Mouse (Mus musculus) liver, embryonic 16.5 days (tissue): ENCODE results near the gene Zfp330. TPM values are rescaled to one million over a fixed set of nuclear protein-coding genes. Genes with fewer than 3 reads are reported as not detected.

ENCODE experiments used
- ATAC-seq: fragments of 200-750 bp; cut with Nextera tagmentation; 2 replicates; pipeline ENCODE4 v1.8.0; 2017; ENCODE audit warnings: low read depth, mild to moderate bottlenecking, moderate number of reproducible peaks, moderate library complexity
- H3K27ac ChIP-seq: fragments of 300-500 bp; sonication (generic); 2 replicates; pipeline ENCODE4 v1.5.1; 2014; ENCODE audit warnings: mild to moderate bottlenecking, low read length
- H3K27me3 ChIP-seq: fragments of 300-500 bp; sonication (generic); 2 replicates; pipeline ENCODE4 v1.6.1; 2014; ENCODE audit warnings: low read depth, low read length, mixed read lengths; ENCODE audit not compliant: control insufficient read depth, insufficient read depth
- H3K36me3 ChIP-seq: fragments of 300-500 bp; sonication (generic); 2 replicates; pipeline ENCODE4 v1.6.1; 2014; ENCODE audit warnings: mild to moderate bottlenecking; ENCODE audit not compliant: control insufficient read depth, insufficient read depth
- H3K4me1 ChIP-seq: fragments of 300-500 bp; sonication (generic); 2 replicates; pipeline ENCODE4 v1.6.1; 2014; ENCODE audit warnings: low read depth, low read length, mixed read lengths; ENCODE audit not compliant: control insufficient read depth
- H3K4me2 ChIP-seq: fragments of 300-500 bp; sonication (generic); 2 replicates; pipeline ENCODE4 v1.6.1; 2014; ENCODE audit warnings: low read depth, low read length, mixed read lengths
- H3K4me3 ChIP-seq: fragments of 300-500 bp; sonication (generic); 2 replicates; pipeline ENCODE4 v1.5.1; 2014; ENCODE audit warnings: low read depth, mild to moderate bottlenecking, low read length
- H3K9ac ChIP-seq: fragments of 300-500 bp; sonication (generic); 2 replicates; pipeline ENCODE4 v1.6.1; 2014; ENCODE audit warnings: low read depth, low read length
- H3K9me3 ChIP-seq: fragments of 300-500 bp; sonication (generic); replicated peaks from 2 replicates; pipeline ENCODE4 v1.6.1; 2016; ENCODE audit warnings: low read length; ENCODE audit not compliant: control insufficient read depth
- WGBS: fragments of 180-500 bp; shearing (Covaris S2); extraction: QIAGEN DNeasy Blood & Tissue Kit; methylation state at CpG from one replicate; pipeline ENCODE4 v1.1.7; 2014; ENCODE audit not compliant: insufficient replicate concordance; 5-methylcytosine and 5-hydroxymethylcytosine counted together
- polyA plus RNA-seq: library from polyadenylated mRNA; unstranded; fragments of >200 nt; fragmentation: Nextera tagmentation; extraction: Ambion mirVana; gene quantifications from 2 replicates; pipeline ENCODE4 v1.2.1, GENCODE M21; 2015

The Zfp330 gene
- polyA plus RNA-seq, 1 experiment from 2014 or later, result 21.7 TPM

DNA sequence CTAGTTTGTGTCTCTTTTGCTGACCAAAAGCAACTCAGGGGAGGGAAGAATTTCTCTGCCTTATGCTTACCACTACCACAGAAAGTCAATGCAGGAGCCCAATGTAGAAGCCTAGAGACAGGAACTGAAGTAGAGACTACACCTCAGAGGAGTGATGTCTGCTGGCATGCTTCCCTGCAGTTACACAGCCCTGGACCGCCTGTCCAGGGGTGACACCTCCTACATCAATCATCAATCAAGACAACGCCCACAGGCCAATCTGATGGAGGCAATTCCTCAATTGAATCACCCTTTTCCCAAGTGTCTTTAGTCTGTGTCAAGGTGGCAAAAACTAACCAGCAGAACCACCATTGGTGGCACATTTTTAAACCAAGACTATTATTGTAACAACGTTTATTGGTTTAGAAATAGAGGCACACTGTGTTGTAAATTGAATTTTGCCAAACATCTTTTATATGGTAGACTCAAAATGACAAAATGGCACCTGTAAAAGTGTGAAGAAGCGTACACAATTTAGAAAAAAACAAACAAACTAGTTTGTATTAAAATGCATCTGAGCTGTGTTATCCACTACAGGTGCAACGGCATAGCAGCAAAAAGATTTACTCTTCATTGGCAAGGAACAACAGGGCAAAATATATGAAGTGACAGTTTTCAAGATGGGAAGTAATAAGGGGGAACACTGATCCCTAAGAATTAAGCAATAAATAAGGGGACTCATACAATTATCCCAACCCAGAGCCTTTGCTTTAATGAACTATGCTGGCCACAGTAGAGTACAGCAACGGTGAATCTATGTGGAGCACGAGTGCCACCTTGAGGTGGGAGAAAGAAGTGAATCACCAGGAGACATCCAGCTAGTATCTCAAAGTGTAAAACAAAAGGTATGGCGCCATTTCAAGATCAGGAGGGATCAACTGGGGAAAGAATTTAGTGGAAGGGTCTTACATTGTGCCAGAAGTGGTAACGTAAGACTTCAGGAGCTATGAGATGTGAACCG is 29.8 kb downstream of the Zfp330 start:
- 44% methylated on average over 10 of the region's 10 CpGs for WGBS
- ATAC-seq, result no peak
- no peak overlapping the region for H3K9ac ChIP-seq
- H3K4me3 ChIP-seq, result no peak overlapping the region
- no peaks in the 10 kb centered on the region for H3K36me3 ChIP-seq
- no peaks in the 10 kb centered on the region for H3K27me3 ChIP-seq
- H3K9me3 ChIP-seq, result no peaks in the 10 kb centered on the region
- H3K4me1 ChIP-seq, result no peaks in the 10 kb centered on the region
- no peak overlapping the region for H3K4me2 ChIP-seq
- no peak overlapping the region for H3K27ac ChIP-seq

Other genes starting within 250 kb of the Zfp330 start
- gene Rnf150, start 89.2 kb upstream of the Zfp330 start, polyA plus RNA-seq, result 0.13 and 0.16 TPM in 2 replicates